Mouse (Mus musculus): ENCODE data around the gene Chn1. TPM values are rescaled to one million over a fixed set of nuclear protein-coding genes. Genes with fewer than 3 reads are reported as not detected.

The Chn1 gene
- total and polyA plus RNA-seq, 2 experiments from 2014 or later: 81.1 to 147 TPM

DNA sequence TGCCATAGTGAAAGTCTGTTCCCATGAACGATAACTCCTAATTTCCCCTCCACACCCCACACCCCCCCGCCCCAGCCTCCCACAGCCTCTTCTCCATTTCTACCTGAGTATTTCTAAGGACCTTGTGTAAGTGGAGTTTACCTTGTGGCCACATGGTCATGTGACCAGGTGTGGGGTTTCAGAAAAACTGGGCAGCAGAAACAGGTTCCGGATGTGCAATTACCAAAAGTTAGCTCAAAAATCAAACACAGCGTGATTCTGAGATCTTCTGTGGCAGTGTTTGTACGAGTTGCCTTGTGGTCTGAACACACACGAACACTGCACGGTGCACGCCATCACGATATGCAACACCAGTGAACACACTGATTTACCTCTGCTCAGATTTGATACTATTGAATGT is 212.5 kb downstream of the Chn1 start:
- Histone ChIP-seq H3K9me3 (ENCODE audit: low read length) (no peaks in the 10 kb centered on the region), H3K4me1 (ENCODE audit: insufficient read depth, low read length) (no peaks in the 10 kb centered on the region), H3K27me3 (ENCODE audit: insufficient read depth, low read length) (no peaks in the 10 kb centered on the region), H3K9ac (replicated peaks; ENCODE audit: low read length, poor library complexity, severe bottlenecking) (no peak overlapping the region), H3K27ac (ENCODE audit: low read depth, low read length) (no peak overlapping the region), H3K36me3 (ENCODE audit: insufficient read depth, low read length) (no peaks in the 10 kb centered on the region), H3K4me2 (ENCODE audit: low read depth, low read length, poor library complexity, severe bottlenecking) (no peak overlapping the region), H3K4me3 (ENCODE audit: low read depth, low read length) (no peak overlapping the region)
- no peak for TF ChIP-seq CTCF (IDR thresholded peaks at IDR 0.05)
- WGBS: 96% methylated on average over 9 of the region's 9 CpGs
- DNase-seq (ENCODE audit: low spot score) (no peak), ATAC-seq (ENCODE audit: low FRiP score) (no peak)

DNA sequence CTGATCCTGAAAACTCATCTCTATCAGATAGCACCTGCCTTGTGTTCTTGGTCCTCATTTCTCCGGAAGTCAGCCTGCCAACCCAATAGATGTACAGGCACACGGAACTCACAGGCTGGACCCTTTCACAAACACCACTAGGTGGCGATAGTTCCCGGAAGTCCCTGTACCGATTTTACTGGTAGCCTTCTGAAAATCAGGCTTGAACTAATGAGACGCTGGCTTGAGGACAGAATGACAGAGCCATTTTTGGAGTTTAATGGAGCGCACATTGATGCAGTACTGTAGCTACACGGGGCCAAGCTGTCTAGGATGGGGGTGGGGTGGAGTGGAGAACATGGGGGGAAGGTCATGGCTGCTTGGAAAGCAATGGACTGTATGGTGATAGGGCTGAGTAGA is 213.5 kb downstream of the Chn1 start:
- DNase-seq (ENCODE audit: low spot score) (peak; percentile 92), ATAC-seq (ENCODE audit: low FRiP score) (peak; percentile 64)
- 4% methylated on average over 8 of the region's 8 CpGs for WGBS
- no peaks in the 10 kb centered on the region for H3K27me3 ChIP-seq (ENCODE audit: insufficient read depth, low read length)
- peak overlapping the region; percentile 71 for H3K4me2 ChIP-seq (ENCODE audit: low read depth, low read length, poor library complexity, severe bottlenecking)
- peak overlapping the region; percentile 51; the same call in 1 of the 2 replicates for H3K9ac ChIP-seq (replicated peaks; ENCODE audit: low read length, poor library complexity, severe bottlenecking)
- TF ChIP-seq CTCF (IDR thresholded peaks at IDR 0.05): peak; percentile 85
- no peaks in the 10 kb centered on the region for H3K36me3 ChIP-seq (ENCODE audit: insufficient read depth, low read length)
- no peaks in the 10 kb centered on the region for H3K9me3 ChIP-seq (ENCODE audit: low read length)
- H3K4me3 ChIP-seq (ENCODE audit: low read depth, low read length): peak overlapping the region; percentile 40
- no peak overlapping the region for H3K27ac ChIP-seq (ENCODE audit: low read depth, low read length)
- H3K4me1 ChIP-seq (ENCODE audit: insufficient read depth, low read length): no peaks in the 10 kb centered on the region

DNA sequence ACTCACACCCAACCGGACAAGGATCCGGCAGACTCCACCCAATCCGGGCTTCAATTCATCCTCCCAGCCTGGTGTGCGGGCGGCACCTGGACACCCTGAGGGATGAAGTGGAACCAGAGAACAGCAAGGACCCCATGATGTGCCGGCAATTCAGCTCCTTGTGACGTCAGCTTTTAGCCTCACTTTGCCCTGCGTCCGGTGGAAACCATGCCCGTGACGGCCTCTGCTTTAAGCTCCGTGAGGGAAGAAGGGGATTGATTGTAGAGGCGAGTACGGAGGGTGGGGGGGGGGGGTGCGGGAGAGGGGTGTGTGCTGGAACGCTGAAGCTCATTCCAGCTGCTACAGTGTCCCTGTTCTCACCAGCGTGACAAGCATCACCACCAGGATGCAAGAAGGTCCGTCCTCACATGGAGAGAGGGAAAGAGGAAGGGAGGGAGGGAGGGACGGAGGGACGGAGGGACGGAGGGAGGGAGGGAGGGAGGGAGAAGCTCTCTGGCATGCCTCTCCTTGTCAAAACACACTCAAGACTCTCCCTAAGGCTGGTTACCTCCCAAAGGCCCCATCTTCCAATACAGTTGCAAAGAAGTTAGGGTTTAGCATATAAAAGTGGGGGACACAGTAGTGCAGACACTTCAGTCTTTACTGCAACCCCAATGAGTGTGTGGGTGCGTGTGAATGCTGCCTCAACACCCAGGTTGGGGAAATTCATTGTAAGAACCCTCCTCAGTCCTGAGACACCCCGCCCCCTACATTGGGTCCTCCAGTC is 214.1 kb downstream of the Chn1 start:
- ATAC-seq (ENCODE audit: low FRiP score) (peak; percentile 56), DNase-seq (ENCODE audit: low spot score) (peak; percentile 53)
- Histone ChIP-seq H3K4me1 (ENCODE audit: insufficient read depth, low read length) (no peaks in the 10 kb centered on the region), H3K9me3 (ENCODE audit: low read length) (no peaks in the 10 kb centered on the region), H3K36me3 (ENCODE audit: insufficient read depth, low read length) (no peaks in the 10 kb centered on the region), H3K27me3 (ENCODE audit: insufficient read depth, low read length) (no peaks in the 10 kb centered on the region), H3K9ac (replicated peaks; ENCODE audit: low read length, poor library complexity, severe bottlenecking) (peak overlapping the region; percentile 51), H3K27ac (ENCODE audit: low read depth, low read length) (0 out of 2 replicates have a peak overlapping the region, but pooled peaks have one; percentile 32), H3K4me3 (ENCODE audit: low read depth, low read length) (peak overlapping the region; percentile 40), H3K4me2 (ENCODE audit: low read depth, low read length, poor library complexity, severe bottlenecking) (peak overlapping the region; percentile 71)
- no peak for TF ChIP-seq CTCF (IDR thresholded peaks at IDR 0.05)
- 2% methylated on average over 20 of the region's 23 CpGs for WGBS

Other genes starting within 250 kb of the Chn1 start
- gene Wipf1, start 245.6 kb downstream of the Chn1 start, total RNA-seq (2014; rRNA removed): 1.8 and 4.3 TPM in 2 replicates
- gene Wipf1, start 245.6 kb downstream of the Chn1 start, polyA plus RNA-seq (2015; fragmentation: Nextera tagmentation; extraction: Ambion mirVana): 2.1 and 2.4 TPM in 2 replicates
- 0.22 TPM in 1 of 2 replicates, not detected in the other for gene Chrna1, start 195.0 kb downstream of the Chn1 start, total RNA-seq (2014; rRNA removed)
- 0.25 and 0.31 TPM in 2 replicates for gene Chrna1, start 195.0 kb downstream of the Chn1 start, polyA plus RNA-seq (2015; fragmentation: Nextera tagmentation; extraction: Ambion mirVana)
- 82.3 and 101 TPM in 2 replicates for gene Atf2, start 117.3 kb upstream of the Chn1 start, total RNA-seq (2014; rRNA removed)
- 76.8 and 90.6 TPM in 2 replicates for gene Atf2, start 117.3 kb upstream of the Chn1 start, polyA plus RNA-seq (2015; fragmentation: Nextera tagmentation; extraction: Ambion mirVana)
- gene Atp5g3, start 136.0 kb upstream of the Chn1 start, total RNA-seq (2014; rRNA removed): 230 and 273 TPM in 2 replicates
- 1,303 and 1,321 TPM in 2 replicates for gene Atp5g3, start 136.0 kb upstream of the Chn1 start, polyA plus RNA-seq (2015; fragmentation: Nextera tagmentation; extraction: Ambion mirVana)